Mouse (Mus musculus) small intestine, adult 2 months (tissue): ENCODE measurements around the gene Orc6.

Experiments used
- CTCF ChIP-seq: fragments of 200-500 bp; IDR thresholded peaks from 2 replicates; pipeline ENCODE4 v1.5.1; 2012; ENCODE audit warnings: low read depth, mild to moderate bottlenecking, control low read depth, inconsistent platforms, low read length, moderate library complexity, mixed read lengths; ENCODE audit not compliant: insufficient replicate concordance, insufficient read length; ENCODE audit errors: extremely low read depth
- POLR2A ChIP-seq: fragments of 200-500 bp; IDR thresholded peaks from 2 replicates; pipeline ENCODE4 v1.6.1; 2012; ENCODE audit warnings: low read depth, mild to moderate bottlenecking, control low read depth, inconsistent platforms, low read length, moderate library complexity

- no peak for TF ChIP-seq CTCF
- no peak for TF ChIP-seq POLR2A
These were observed 36.9 kb downstream of the Orc6 start for GRCm38 (mm10) chr8:85336211-85336933.
